Mouse (Mus musculus): ENCODE measurements around the gene Arg2.

DNA sequence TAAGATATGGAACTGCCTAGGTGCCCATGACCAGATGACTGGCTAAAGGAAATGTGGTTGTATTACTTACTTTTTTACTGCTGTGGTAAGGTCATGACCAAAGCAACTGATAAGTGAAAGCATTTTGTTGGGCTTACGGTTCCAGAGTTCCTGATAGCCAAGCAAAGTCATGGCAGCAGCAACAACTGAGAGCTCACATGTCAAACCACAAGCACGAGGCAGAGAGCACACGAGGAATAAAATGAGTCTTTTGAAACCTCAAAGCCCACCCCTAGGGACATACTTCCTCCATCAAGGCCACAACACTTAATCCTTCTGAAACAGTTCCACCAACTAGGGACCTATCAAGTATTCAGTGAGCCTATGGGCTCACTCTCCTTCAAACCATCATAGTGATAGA lies 71.3 kb downstream of the Arg2 start:
- TF ChIP-seq CTCF (IDR thresholded peaks at IDR 0.05; ENCODE audit: low read depth) (no peak), EP300 (IDR thresholded peaks at IDR 0.05; ENCODE audit: low read depth) (no peak)

All from heart, postnatal 0 days (tissue).